Mouse (Mus musculus) hindlimb bud, embryonic 11.5 days (tissue): ENCODE measurements around the gene Gabra2.

Experiments
- DNase-seq: peaks from one replicate; pipeline ENCODE4 v3.0.0-alpha.2; 2012; ENCODE audit warnings: low read depth, low spot score; ENCODE audit errors: extremely low spot score

The Gabra2 gene

DNA sequence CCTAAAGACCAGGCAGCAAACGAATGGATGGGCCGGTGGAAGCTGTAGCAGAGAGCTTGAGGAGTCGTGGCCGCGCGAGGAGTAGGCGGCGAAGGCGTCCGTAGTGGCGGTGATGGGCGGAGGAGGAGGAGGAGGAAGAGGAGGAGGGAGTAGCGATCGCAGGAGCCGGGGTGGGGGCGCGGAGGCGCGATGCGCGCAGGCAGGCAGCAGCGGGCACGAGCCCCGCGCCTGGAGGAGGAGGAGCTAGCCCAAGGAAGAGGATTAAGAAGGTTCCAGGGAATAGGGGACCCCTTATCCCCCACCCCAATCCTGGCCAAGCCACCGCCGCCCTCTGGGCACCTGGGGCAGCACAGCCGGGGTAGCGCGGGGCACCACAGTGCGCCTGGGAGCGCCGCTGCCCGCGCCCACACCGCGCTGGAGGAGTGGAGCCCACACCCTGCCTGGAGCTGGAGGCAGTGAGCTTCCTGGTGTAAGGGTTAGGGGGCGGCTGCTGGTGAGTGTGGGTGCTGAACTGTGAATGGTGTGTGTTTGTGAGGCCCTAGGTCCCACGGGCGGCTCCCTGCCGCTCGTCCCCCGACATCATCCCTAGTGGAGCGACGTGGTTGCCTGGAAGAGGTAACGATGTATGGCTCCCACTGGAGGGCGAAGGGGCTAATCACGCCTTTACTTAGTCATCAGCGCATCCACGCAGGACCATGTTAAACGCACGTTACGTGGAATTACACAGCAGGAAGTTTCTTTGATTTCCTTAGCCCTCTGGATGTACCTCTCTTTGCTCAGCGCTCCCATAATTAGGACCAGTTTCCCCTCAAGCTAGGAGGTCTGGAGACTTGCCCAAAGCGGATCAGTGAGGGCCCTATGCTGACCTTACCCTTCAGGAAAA is at the start of gene Gabra2:
Gene Gabra2 (minus strand): TSS at position 125 of the 883 bp plus-strand sequence.
- DNase-seq = peak; percentile 28

GRCm38 (mm10) chr5:71136691-71137090 is 41.0 kb upstream of the Gabra2 start:
- no peak for DNase-seq

DNA sequence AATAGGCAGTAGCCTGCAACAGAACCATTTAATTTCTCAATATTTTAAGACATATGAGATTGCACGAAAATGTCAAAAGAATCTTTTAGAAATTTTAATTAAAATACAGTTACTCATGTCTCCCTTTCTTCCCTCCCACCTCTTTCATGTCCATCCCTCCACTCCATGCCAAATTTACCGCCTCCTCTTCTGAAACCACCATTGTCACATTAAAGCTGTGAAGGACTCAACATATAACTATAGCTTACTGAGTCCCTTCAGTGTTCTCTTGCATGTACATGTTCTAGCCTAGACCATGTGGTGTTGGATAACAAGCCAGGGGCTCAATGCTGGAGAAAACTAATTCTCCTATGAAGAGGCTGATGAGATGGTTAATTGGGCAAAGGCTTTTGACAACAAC is 40.2 kb upstream of the Gabra2 start:
- DNase-seq = no peak

GRCm38 (mm10) chr5:71127721-71128120 is 32.1 kb upstream of the Gabra2 start:
- DNase-seq = no peak

GRCm38 (mm10) chr5:71115216-71115615 is 19.6 kb upstream of the Gabra2 start:
- no peak for DNase-seq

DNA sequence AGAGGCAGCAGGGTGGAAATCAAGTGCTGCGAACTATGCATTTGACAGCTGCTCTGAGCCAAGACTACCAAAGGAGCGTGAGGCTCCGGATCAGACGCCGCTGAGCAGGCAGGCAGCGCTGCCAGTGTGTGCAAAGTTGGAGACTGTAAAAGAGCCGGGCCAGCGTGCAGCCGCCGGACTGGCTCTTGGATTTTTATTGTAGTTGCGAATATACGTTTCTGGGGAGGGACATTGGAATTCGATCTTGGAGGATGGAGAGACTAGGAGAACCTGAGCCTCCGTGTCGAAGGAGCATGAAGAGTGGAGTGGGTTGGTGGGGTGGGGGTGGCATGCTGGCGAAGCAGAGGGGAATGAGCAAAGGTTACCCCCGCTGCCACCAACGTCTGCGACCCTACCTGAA is 469 bp downstream of the Gabra2 start:
- DNase-seq = no peak

GRCm38 (mm10) chr5:71094776-71095175 is 873 bp downstream of the Gabra2 start:
- DNase-seq = no peak

DNA sequence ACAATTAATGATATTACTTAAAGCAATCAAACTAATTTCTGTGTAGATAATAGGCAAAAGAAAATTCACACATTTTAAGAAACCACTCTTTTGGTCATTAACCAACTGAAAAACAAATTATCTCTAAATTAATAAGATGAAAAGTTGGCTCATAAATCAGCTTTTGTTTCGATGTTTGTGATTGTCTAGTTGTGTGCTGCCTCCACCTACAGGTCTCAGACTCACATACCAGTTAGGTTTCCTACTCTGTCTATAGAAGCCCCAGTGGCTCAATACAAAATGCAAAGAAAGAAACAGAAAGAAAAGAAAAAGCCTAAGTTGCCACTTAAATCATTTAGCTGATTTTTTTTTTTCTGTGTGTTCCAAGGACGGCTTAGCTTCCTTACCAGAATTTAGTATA is 1.8 kb downstream of the Gabra2 start:
- no peak for DNase-seq

DNA sequence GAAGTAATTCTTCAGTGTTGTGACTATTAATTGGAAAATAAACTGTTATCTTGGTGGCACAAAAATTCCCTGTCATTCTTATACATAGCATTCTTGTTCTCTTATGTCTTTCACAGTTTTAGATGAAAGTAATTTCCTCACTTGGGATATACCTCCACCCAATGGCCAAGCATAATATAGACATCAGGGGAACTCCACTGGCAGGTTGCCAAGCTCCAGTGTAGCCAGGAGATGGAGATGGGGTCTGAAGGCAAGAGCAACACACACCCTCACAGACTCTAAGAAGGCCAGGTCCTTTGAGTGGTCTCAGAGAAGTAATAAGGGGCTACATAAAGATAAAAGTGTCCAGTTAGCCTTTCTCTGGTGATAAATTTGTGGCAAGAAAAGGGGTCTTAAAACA is 3.2 kb downstream of the Gabra2 start:
- no peak for DNase-seq

DNA sequence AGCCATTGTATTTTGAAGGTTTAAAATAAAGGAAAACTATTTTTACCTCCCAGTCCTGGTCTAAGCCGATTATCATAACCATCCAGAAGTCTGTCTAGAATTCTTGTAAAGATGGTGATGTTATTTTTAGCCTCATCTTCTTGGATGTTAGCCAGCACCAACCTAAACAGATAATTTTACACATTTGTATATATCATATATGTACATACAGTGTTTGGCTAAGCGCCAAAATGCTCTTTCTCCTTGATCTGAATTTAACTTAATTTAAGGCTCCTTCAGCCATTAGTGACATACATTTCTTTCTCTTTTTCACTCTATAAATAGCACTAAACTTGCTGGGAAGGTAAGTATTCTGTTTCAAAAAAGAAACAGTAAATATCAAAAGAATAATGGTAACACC is 3.7 kb downstream of the Gabra2 start:
- no peak for DNase-seq

DNA sequence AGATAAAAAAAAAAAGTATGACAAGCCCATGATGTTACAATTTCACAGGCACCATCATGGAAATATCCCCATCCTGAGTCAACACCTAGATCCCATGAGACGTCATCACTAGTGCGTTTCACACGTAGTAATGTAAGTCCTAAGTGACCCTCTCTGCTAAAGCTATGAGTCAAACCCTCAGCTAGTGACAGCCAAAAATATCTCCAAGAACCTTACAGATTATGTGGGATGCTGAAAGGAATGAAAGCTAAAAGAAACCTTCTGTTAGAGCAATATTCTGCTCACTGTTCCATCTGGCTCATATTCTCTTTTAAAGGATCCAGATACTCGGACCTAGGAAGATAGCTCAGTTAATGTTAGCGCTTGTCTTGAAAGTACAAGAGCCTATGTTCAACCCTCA is 16.8 kb downstream of the Gabra2 start:
- no peak for DNase-seq

DNA sequence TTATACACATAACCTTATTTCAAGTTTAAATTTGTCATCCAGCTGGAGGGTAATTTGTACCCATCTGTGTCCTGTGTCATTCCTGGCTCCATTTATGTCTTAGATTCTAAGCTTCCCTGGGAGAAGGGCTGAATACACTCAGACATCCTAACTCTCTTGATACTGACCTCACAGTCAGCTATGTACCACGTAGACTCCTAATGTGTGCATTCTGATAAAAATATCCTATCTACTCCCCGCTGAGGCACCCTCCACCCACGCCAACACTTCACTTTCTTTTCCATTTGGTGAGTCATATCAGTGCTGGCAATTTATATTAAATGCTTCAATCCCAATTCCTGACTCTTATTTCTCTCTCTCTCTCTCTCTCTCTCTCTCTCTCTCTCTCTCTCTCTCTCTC is 34.0 kb downstream of the Gabra2 start:
- no peak for DNase-seq

DNA sequence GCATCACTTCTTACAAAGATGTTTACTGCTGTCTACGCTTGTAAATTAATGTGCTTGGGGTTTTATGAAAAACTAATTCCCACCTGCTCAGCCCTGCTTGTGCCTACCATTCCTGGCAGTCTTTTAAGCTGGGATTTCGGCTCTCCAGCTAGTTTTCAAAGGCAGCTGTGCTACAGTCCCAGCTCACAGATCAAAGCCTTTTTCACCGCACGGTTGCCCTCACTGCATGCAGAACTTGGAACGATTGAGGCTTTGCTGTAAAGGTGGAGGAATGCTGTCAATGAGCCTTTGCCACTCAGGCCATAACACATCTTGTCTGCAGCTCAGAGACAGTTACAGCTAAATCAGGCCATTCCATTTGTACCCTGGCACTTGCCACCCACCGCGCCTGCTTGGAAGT is 37.6 kb downstream of the Gabra2 start:
- no peak for DNase-seq

- DNase-seq = no peak
Measured at GRCm38 (mm10) chr5:71037352-71037751, 58.3 kb downstream of the Gabra2 start.

DNA sequence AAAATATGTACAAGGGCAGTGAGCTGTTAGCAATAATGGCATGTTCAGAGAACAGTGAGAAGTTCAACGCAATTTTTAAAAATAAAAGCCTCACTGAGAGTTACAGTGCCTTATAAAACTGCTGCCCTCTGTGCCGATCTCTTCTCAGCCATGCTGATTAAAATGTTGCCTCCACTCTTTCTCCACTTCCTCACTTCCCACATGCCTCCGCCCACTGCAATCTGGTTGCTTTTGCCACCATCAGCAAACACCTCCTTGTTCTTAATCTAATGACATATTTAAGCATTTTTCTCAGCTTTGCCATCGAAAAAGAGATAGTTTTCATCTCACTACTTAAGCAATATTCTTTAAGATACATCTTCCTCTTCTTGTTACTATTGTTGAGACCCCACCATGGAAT is 69.7 kb downstream of the Gabra2 start:
- DNase-seq = no peak

DNA sequence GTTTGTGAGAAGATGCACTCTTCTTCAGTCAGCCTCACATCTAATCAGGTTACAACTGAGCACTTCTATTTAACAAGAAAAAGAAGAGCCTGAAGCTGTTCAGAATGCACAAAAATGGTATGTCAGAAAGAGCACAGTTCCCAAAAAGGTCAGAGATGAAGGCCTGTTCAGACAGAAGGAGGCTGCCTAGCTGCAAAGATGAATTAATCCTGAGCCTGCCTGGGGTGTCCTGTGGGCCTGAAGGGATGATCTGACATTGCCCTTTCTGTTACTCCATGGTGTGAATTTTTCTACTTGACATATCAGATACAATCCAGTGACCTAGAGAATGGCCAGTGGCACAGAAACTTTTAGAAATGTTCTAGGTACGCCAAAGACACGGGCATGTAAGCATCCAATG is 83.9 kb downstream of the Gabra2 start:
- no peak for DNase-seq

GRCm38 (mm10) chr5:71011271-71011670 is 84.4 kb downstream of the Gabra2 start:
- DNase-seq = no peak

- DNase-seq = no peak
Measured at GRCm38 (mm10) chr5:71010797-71011196, 84.9 kb downstream of the Gabra2 start.

- no peak for DNase-seq
Measured at GRCm38 (mm10) chr5:70995617-70996325, 99.9 kb downstream of the Gabra2 start.

DNA sequence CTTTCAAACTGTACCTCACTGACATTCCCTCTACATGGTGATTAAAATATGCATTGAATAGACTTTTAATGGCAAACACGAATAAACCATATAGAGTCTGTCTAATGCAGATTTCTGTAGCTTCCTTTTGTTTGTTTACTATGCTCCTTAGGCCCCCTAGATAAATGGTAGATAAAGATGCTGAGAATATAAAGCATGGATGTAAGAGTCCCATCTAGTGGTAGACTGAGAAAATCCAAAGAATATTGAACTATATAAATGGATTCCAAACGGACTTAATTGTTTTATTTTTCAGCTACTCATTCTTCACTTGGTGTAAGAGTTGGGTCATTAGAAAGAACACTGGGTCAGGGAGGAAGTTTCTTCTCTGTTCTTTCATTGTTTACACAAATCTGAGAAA is 102.4 kb downstream of the Gabra2 start:
- DNase-seq = no peak

- DNase-seq = no peak
Measured at GRCm38 (mm10) chr5:70990891-70991290, 104.8 kb downstream of the Gabra2 start.
